Mouse (Mus musculus) cerebellum, postnatal 14 days (tissue): ENCODE measurements around the gene Tmem230.
"Not testable (repeated sequence)": the region's sequence is repeated elsewhere in the genome, so short reads cannot be mapped to it uniquely, and the experiment has no call there.

ENCODE experiments used
- DNase-seq, 2 experiments: peaks; one replicate each; pipeline ENCODE4 v3.0.0; 2021; ENCODE audit warnings: mixed read lengths in 2 of 2

Tmem230 gene

GRCm38 (mm10) chr2:132247539-132248313 lies at the start of gene Tmem230:
TSS of gene Tmem230 (minus strand) at chr2:132247807.
- DNase-seq, result peak; percentile 95 to 96

- DNase-seq, result no peak
Measured at GRCm38 (mm10) chr2:132293694-132294450, 46.3 kb upstream of the Tmem230 start.

GRCm38 (mm10) chr2:132292083-132292482 lies 44.5 kb upstream of the Tmem230 start:
- peak; percentile 69 to 77 for DNase-seq

- peak; percentile 32 to 48 for DNase-seq
Measured at GRCm38 (mm10) chr2:132291265-132291664, 43.7 kb upstream of the Tmem230 start.

GRCm38 (mm10) chr2:132290808-132291207 lies 43.2 kb upstream of the Tmem230 start:
- DNase-seq, result no peak

- not testable (repeated sequence) for DNase-seq
Measured at GRCm38 (mm10) chr2:132289213-132289612, 41.6 kb upstream of the Tmem230 start.

GRCm38 (mm10) chr2:132286376-132287076 lies 38.9 kb upstream of the Tmem230 start:
- peak; percentile 79 to 84 for DNase-seq

GRCm38 (mm10) chr2:132285722-132286121 lies 38.1 kb upstream of the Tmem230 start:
- DNase-seq, result not testable (repeated sequence)

- DNase-seq, result no peak
Measured at GRCm38 (mm10) chr2:132284492-132285139, 37.0 kb upstream of the Tmem230 start.

GRCm38 (mm10) chr2:132283236-132284070 lies 35.8 kb upstream of the Tmem230 start:
- no peak for DNase-seq

GRCm38 (mm10) chr2:132282453-132283174 lies 35.0 kb upstream of the Tmem230 start:
- no peak for DNase-seq

GRCm38 (mm10) chr2:132281560-132282452 lies 34.2 kb upstream of the Tmem230 start:
- DNase-seq, result no peak

GRCm38 (mm10) chr2:132280518-132281120 lies 33.0 kb upstream of the Tmem230 start:
- DNase-seq, result no peak

GRCm38 (mm10) chr2:132279978-132280377 lies 32.4 kb upstream of the Tmem230 start:
- DNase-seq, result no peak

- no peak for DNase-seq
Measured at GRCm38 (mm10) chr2:132279336-132279882, 31.8 kb upstream of the Tmem230 start.

GRCm38 (mm10) chr2:132278273-132278853 lies 30.8 kb upstream of the Tmem230 start:
- DNase-seq, result no peak

GRCm38 (mm10) chr2:132276249-132276648 lies 28.6 kb upstream of the Tmem230 start:
- no peak for DNase-seq

GRCm38 (mm10) chr2:132275527-132275926 lies 27.9 kb upstream of the Tmem230 start:
- DNase-seq, result no peak
